Mouse (Mus musculus) thymus, postnatal 0 days (tissue): ENCODE results near the gene Gm20388. TPM values are rescaled to one million over a fixed set of nuclear protein-coding genes. Genes with fewer than 3 reads are reported as not detected.
A peak's percentile ranks its signal among the peaks of the same experiment; 100 is the strongest.

Experiments
- DNase-seq: peaks from one replicate; pipeline ENCODE4 v3.0.0-alpha.2; 2015; ENCODE audit warnings: low spot score
- polyA plus RNA-seq: library from polyadenylated mRNA; unstranded; fragments of >200 nt; fragmentation: Nextera tagmentation; extraction: Ambion mirVana; gene quantifications from 2 replicates; pipeline ENCODE4 v1.2.1, GENCODE M21; 2015

Gm20388 gene
- polyA plus RNA-seq, 1 experiment from 2014 or later: not detected

GRCm38 (mm10) chr8:122586171-122586570 lies 2675.5 kb downstream of the Gm20388 start:
- DNase-seq: no peak

GRCm38 (mm10) chr8:122586749-122587148 lies 2676.1 kb downstream of the Gm20388 start:
- no peak for DNase-seq

DNA sequence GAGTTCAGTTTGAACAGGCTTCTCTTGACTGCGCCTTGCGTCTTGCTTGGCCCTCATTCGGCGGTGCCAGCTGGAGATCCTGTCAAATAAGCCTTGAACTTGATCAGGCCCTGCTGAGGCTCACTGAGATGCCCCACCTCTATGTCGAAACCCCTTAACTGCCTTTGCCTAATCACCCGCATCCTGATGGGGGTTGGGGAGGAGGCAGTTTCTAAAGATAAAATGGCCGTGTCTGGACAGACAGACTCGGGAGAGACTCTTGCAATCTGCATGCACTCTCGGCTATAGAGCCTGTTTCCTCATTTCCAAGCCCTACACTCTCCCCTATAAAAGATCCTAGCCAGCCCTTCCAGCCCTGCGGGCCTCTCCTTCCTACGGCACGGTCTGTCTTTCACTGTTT lies 2682.6 kb downstream of the Gm20388 start:
- DNase-seq: no peak

DNA sequence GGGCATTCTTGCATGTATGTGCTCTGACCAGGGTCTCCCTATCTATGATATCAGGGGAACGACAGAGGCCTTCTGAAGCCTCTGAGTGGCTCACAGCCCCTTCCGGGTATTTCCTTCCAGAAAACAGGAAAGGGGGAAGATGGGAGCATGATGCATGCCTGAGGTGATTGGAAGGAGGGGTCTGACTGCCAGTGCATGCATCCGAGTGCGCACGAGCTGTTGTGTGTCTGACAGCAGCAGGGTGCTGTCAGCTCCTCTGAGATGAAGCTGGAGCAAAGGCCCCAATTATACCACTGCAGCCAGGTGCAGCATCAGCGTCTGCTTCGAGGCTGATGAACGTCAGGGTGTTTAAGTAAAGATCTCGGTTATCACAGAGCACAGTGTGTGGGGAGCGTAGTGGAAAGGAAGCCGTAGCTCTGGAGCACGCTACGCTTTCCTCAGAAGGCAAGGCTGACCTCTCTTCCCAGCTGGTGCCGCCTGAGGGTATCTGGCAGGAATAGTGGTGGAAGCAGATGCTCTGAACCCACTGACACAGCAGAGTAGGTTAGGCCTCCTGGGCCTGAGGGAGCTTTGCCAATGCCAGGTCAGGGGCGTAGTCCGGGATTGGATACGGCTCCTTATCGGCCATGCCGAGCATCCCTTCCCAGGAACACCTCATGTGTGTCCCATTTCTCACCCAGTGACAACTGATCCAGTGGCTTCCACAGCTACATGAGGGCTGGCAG lies 2683.3 kb downstream of the Gm20388 start:
- no peak for DNase-seq

DNA sequence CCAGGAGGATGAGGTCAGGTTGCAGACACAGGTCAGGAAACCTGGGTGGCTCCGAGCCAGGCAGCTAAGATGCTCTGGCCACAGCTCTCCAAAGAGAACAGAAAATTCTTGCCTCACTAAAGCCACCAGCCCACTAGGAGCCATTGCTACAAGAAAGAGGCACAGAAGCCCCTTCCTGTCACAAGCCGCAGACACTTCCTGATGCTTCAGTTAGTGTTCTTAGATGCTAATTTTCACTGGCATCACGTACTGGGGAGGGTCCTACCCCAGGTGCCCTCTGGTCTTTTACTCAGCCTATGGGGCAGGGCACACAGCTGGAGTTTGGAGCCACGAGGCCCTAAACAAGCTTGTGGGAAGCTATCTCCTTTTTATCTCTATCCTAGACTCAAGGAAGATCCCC lies 2685.4 kb downstream of the Gm20388 start:
- peak; percentile 57 for DNase-seq

DNA sequence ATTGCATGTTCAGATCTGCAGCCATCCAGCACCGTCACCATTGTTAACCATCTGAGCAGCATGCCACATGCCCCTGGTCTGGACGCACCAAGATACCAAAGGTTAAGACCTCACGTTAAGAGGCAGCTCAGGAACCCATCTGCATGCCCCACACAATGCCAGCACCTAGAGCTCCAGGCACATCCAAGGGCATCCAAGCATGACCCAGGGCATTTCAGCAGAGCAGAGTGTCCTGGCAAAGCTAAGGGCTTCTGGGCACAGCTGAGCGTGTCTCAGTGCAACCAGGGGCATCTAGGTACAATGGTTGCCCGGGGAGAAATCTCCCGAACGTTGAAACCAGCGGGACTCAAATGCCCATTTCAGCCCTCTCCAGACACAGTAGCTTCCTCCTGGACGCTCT lies 2690.0 kb downstream of the Gm20388 start:
- DNase-seq: no peak

- no peak for DNase-seq
Observed at GRCm38 (mm10) chr8:122604640-122605039, 2694.0 kb downstream of the Gm20388 start.

DNA sequence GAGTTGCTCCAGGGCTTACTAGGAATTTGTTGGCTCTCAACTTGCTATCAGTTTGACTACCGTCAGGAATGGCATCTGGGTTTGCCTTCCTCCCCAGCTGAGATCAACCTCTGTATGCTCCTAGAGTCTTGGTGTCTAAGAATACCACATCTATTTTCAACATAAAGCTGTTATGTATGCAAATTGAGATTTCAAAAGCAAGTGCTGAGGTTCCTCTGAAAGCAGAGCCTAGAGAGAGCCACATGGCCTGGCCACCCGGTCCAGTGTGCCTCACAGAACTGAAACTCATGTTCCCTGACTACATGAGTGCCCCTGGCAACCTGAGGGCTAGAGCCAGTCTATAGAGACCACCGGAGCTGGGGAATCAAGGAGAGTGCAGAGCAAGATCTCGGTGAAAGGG lies 2694.7 kb downstream of the Gm20388 start:
- DNase-seq: no peak

- DNase-seq: no peak
Observed at GRCm38 (mm10) chr8:122606810-122607209, 2696.2 kb downstream of the Gm20388 start.

DNA sequence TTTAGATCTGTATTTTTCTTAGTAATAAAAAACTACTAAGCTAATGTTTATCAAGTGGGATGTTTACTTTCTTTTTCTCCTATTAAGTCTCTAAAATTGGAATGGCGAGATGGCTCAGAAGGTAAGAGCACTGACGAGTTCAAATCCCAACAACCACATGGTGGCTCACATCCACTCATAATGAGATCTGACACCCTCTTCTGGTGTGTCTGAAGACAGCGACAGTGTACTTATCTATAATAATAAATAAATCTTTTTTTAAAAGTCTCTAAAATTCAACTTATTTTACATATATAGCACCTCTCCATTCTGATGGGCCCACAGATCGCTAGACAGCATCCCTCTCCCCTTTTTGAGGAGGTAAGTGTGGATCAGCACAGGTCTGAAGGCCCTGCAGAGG lies 2699.6 kb downstream of the Gm20388 start:
- no peak for DNase-seq

DNA sequence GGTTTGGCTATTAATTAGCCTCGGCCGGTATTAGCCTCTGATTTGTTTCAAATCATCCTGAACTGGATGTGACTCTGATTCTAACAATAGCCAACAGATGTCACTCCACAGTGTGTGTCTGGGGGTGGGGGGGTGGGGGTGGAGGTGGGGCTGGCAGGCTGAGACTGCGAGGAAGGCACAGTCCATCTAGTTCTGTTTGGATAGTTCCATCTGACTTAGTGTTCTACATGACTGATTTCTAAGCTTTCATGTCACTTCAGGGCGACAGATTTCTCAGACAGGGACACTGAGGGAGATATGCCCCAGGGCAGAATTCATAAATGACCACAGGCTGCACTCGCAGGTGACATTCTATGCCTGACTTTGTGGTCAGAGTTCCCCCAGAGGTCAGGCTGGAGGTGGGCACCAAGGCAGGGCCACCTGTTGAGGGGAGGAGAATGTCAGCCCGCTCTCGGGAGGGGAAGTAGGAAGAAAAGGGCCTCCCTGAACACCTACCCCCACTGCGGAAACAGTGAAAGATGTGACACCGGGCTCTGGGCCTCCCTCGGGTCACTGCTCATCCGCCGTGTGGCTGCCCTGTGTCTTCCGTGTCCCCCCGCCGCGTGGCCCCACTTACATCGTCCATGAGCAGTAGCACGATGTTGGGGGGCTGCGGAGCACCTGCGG lies 2700.1 kb downstream of the Gm20388 start:
- no peak for DNase-seq

- peak; percentile 98 for DNase-seq
Observed at GRCm38 (mm10) chr8:122611295-122612133, 2700.9 kb downstream of the Gm20388 start, which contains the start of the genes Galns and Trappc2l. Gene Galns, minus strand, starts transcription at chr8:122611463. Gene Trappc2l, plus strand, starts transcription at chr8:122611640.

DNA sequence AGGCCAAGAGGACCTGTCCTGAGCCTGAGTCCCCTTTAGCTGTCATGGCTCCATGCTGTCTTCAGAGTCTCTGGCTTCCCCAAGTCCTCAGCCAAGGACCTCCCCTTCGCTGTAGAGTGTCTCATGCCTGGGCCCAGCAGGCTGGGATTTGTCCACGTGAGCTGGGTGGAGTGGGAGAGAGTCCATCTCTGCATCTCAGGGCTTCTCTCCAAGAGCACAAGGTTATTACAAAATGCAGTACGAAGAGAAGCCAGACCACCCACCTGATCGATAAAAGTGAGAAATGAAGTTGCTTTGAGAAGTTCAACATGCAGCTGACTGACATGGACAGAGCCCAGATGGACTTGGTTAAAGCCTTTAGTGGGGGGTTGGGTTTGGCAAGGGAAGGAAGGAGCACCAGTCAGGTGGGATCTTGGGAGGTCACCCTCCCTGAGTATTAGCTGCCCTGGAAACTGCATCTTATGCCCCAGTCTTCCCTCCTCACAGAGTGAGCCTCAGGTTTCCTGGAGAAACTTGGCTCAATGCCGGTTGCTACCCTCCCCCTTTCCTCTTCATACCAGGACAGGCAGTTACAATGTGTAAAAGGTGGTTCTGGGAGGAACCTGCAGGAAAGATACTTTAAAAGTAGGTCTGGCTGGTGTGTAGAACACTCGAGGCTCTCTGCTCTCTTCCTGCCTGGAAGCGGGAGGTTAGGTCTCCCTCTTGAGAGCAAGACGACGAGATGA lies 2705.7 kb downstream of the Gm20388 start:
- DNase-seq: no peak

DNA sequence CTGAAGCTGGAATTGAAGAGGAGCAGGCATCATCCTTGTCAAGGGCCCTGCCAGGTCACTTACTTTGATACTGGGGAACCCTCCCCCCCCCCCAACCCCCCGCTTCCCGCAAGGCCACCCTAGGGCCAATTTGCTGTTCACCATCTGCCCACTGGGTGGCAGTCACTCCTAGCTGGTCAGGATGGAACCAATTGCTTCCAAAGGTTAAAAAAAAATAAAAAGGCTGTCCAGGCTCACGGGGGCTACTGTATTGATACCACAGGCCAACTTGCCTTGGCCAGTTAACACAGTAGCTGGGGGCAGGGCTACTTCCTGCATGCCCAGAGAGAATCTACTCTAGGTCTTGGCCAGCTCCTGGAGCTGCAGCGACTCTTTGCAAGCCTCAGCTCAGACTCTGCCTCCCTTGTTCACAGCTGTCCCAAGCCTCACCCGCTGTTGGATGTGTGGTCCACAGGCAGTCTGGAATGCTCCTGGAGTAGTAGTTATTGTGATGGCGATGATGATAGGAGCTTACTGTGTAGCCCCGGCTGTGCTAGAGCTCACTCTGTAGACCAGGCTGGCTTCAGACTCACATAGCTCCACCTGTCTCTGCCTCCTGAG lies 2707.4 kb downstream of the Gm20388 start:
- DNase-seq: peak; percentile 78

DNA sequence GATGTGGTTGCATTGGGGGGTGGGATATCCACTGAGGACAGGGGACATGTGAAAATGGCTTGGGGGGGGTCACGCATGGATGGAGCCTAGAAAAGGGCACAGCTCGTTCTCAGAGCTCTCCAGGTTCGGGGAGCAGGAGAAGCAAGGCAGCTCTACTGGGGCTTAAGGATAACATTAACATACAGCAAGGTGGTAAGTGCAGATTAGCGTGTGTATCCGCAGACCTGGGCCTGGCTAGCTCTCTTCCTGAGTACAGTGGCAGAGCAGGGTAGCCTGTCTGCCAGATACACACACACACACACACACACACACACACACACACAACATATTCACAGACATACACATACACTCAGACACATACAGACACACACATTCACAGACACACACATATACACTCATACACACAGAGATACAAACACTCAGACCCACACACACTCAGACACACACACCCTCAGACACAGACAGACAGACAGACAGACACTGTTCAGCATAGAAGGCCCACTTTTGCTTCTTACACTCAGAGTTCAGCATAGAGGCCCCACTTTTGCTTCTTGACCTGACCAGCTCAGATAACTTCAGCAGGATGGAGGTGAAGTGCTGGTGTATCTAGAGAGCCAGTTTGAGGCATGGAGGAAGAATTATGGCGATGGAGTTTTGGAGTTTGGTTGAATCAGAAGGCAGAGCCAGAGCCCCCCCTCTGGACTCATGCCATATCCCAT lies 2708.2 kb downstream of the Gm20388 start:
- DNase-seq: no peak

DNA sequence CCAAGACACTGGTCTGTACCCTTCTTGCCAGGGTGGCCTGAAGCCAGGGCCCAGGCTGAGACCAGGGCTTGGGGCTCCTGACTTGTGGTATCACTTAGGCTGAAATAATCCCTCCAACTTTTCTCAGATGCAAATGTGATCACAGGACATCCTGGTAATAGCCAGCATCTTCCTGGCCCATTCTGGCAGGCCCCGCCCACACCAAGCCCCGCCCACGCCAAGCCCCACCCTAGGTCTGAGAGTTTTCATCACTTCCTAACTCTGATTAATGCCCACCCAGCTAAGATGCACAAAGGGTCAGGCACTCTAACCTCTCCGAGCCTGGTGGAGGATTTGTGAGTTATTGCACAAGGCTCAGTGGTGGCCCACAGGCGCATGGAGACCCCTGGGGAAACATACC lies 2709.8 kb downstream of the Gm20388 start:
- no peak for DNase-seq

GRCm38 (mm10) chr8:122622727-122623126 lies 2712.1 kb downstream of the Gm20388 start, which contains the start of gene Pabpn1l:
Gene Pabpn1l, minus strand, starts transcription at chr8:122622739.
- DNase-seq: no peak

- no peak for DNase-seq
Observed at GRCm38 (mm10) chr8:122623844-122624642, 2713.4 kb downstream of the Gm20388 start.

GRCm38 (mm10) chr8:122624653-122625052 lies 2714.0 kb downstream of the Gm20388 start:
- DNase-seq: no peak
